Mouse (Mus musculus) hindbrain, embryonic 14.5 days (tissue): ENCODE data around the gene Clmn. TPM values are rescaled to one million over a fixed set of nuclear protein-coding genes. Genes with fewer than 3 reads are reported as not detected.
A peak's percentile ranks its signal among the peaks of the same experiment; 100 is the strongest.

Source experiments
- ATAC-seq: fragments of 200-750 bp; cut with Nextera tagmentation; 2 replicates; pipeline ENCODE4 v1.8.0; 2017; ENCODE audit warnings: moderate number of reproducible peaks, mild to moderate bottlenecking, moderate TSS enrichment, moderate library complexity; ENCODE audit not compliant: low FRiP score
- DNase-seq: peaks from one replicate; pipeline ENCODE4 v3.0.0-alpha.2; 2015; ENCODE audit warnings: low spot score
- H3K27ac ChIP-seq: fragments of 300-500 bp; sonication (generic); 2 replicates; pipeline ENCODE4 v1.5.1; 2014; ENCODE audit warnings: mild to moderate bottlenecking, moderate library complexity
- H3K27me3 ChIP-seq: fragments of 300-500 bp; sonication (generic); 2 replicates; pipeline ENCODE4 v1.6.1; 2014; ENCODE audit warnings: mild to moderate bottlenecking, low read length, mixed read lengths; ENCODE audit not compliant: control insufficient read depth, insufficient read depth
- H3K36me3 ChIP-seq: fragments of 300-500 bp; sonication (generic); replicated peaks from 2 replicates; pipeline ENCODE4 v1.6.1; 2014; ENCODE audit not compliant: control insufficient read depth, insufficient read depth
- H3K4me1 ChIP-seq: fragments of 300-500 bp; sonication (generic); replicated peaks from 2 replicates; pipeline ENCODE4 v1.6.1; 2014; ENCODE audit warnings: antibody characterized with exemption, low read length, mixed read lengths; ENCODE audit not compliant: control insufficient read depth, insufficient read depth
- H3K4me2 ChIP-seq: fragments of 300-500 bp; sonication (generic); replicated peaks from 2 replicates; pipeline ENCODE4 v1.6.1; 2014; ENCODE audit warnings: mild to moderate bottlenecking, moderate library complexity
- H3K4me3 ChIP-seq: fragments of 300-500 bp; sonication (generic); replicated peaks from 2 replicates; pipeline ENCODE4 v1.5.1; 2014; ENCODE audit warnings: mild to moderate bottlenecking, low read length
- H3K9ac ChIP-seq: fragments of 300-500 bp; sonication (generic); 2 replicates; pipeline ENCODE4 v1.6.1; 2014
- H3K9me3 ChIP-seq: fragments of 300-500 bp; sonication (generic); 2 replicates; pipeline ENCODE4 v1.6.1; 2016; ENCODE audit warnings: low read length; ENCODE audit not compliant: control insufficient read depth
- WGBS: fragments of 180-500 bp; shearing (Covaris S2); extraction: QIAGEN DNeasy Blood & Tissue Kit; methylation state at CpG from one replicate; pipeline ENCODE4 v1.1.7; 2014; 5-methylcytosine and 5-hydroxymethylcytosine counted together
- polyA plus RNA-seq: library from polyadenylated mRNA; unstranded; fragments of >200 nt; fragmentation: Nextera tagmentation; extraction: Ambion mirVana; gene quantifications from 2 replicates; pipeline ENCODE4 v1.2.1, GENCODE M21; 2014

Gene Clmn
- polyA plus RNA-seq, 1 experiment from 2014 or later = 1.7 TPM

DNA sequence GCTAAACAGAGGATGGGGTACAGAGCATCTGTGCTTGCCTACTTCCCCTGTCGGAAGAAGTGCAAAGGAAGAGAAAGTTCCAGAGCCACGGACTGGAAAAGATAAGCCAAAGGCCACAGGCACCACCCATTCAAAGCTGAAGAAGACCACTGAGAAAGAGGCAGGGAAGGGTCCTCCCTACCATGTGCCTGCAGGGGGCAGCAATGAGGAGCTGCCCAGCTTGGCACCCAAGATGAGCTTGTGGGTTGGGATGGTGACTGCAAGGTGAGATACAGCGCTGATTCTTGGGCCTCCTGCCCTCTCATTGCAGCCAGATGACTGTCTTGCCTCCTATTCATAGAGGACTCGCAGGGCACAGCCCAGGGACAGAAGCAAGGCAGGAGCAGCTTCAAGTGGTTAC is 97.7 kb downstream of the Clmn start:
- Histone ChIP-seq H3K4me1 (0 out of 2 replicates have a peak, but pooled peaks cover 7% of the 10 kb centered on the region), H3K9me3 (no peaks in the 10 kb centered on the region), H3K27me3 (no peaks in the 10 kb centered on the region), H3K9ac (no peak overlapping the region), H3K4me3 (no peak overlapping the region), H3K36me3 (0 out of 2 replicates have a peak, but pooled peaks cover 3% of the 10 kb centered on the region), H3K27ac (no peak overlapping the region), H3K4me2 (no peak overlapping the region)
- ATAC-seq = no peak
- 86% methylated on average over 4 of the region's 4 CpGs for WGBS
- DNase-seq = no peak

DNA sequence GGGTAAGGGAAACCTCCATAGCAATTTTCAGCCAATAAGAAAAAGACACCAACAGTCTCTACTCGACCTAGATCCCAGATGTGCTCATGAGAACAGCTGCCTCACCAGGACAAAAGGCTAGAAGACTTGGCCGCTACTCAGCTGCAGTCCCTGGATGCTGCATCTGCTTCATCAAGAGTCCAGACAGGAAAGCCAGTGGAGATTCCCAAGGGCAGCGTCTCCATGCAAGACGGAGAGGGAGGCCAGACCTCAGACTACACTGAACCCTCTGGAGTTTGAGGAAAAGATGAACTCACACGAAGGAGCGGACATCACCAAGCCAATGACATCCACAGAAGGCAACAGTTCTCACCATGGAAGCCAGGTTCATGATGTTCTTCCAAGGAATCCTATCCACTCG is 99.1 kb downstream of the Clmn start:
- H3K4me1 ChIP-seq = 0 out of 2 replicates have a peak, but pooled peaks cover 7% of the 10 kb centered on the region
- WGBS = 90% methylated on average over 7 of the region's 7 CpGs
- H3K27ac ChIP-seq = no peak overlapping the region
- no peak for DNase-seq
- no peak overlapping the region for H3K4me3 ChIP-seq
- no peak overlapping the region for H3K4me2 ChIP-seq
- no peaks in the 10 kb centered on the region for H3K36me3 ChIP-seq
- no peaks in the 10 kb centered on the region for H3K27me3 ChIP-seq
- H3K9ac ChIP-seq = no peak overlapping the region
- ATAC-seq = no peak
- H3K9me3 ChIP-seq = no peaks in the 10 kb centered on the region

DNA sequence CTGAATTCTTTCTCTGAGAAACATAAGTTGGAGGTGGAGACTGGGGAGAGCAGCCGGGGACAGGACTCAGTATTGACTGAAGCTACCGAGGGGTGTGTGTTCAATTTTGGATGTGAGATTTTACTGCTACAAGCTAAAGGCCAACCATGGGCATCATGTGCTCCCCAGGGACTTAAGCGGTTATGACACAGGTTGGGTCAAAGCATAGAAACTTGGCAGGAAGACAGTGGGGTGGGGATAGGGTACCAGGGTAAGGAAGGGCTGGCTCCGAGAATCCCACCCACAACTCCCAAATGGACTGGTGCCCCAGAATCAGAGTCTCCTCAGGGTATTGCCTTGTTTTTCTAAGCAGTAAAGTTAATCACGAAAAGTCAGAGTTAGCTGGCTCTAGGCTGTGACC is 99.8 kb downstream of the Clmn start:
- no peak for ATAC-seq
- Histone ChIP-seq H3K27me3 (no peaks in the 10 kb centered on the region), H3K4me2 (no peak overlapping the region), H3K4me1 (0 out of 2 replicates have a peak, but pooled peaks cover 7% of the 10 kb centered on the region), H3K27ac (no peak overlapping the region), H3K9me3 (no peaks in the 10 kb centered on the region), H3K36me3 (no peaks in the 10 kb centered on the region), H3K4me3 (no peak overlapping the region), H3K9ac (no peak overlapping the region)
- 89% methylated on average over 5 of the region's 5 CpGs for WGBS
- DNase-seq = no peak

DNA sequence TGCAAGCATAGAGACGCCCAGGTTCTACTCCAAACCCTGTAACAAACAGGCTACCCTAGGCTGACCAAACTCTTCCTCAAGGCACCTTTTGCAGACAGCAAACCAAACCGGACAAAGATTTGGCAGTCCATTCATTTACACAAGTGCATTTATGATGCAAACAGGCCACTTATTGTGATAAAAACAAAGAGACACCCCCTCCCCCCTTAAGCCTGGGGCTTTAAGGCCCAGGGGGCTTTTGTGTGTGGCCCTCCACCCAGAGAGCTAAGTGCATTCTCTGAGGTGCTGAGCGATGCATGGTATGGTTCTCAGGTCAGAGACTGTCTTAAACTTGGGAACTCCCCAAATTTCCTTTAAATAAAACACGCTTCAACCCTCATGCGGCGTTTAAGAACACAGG is 101.0 kb downstream of the Clmn start:
- no peak overlapping the region for H3K4me3 ChIP-seq
- H3K27me3 ChIP-seq = no peaks in the 10 kb centered on the region
- DNase-seq (no peak), ATAC-seq (no peak)
- H3K9me3 ChIP-seq = no peaks in the 10 kb centered on the region
- H3K4me1 ChIP-seq = 0 out of 2 replicates have a peak, but pooled peaks cover 2% of the 10 kb centered on the region
- no peaks in the 10 kb centered on the region for H3K36me3 ChIP-seq
- H3K27ac ChIP-seq = no peak overlapping the region
- H3K9ac ChIP-seq = no peak overlapping the region
- WGBS = 35% methylated on average over 6 of the region's 6 CpGs
- no peak overlapping the region for H3K4me2 ChIP-seq

DNA sequence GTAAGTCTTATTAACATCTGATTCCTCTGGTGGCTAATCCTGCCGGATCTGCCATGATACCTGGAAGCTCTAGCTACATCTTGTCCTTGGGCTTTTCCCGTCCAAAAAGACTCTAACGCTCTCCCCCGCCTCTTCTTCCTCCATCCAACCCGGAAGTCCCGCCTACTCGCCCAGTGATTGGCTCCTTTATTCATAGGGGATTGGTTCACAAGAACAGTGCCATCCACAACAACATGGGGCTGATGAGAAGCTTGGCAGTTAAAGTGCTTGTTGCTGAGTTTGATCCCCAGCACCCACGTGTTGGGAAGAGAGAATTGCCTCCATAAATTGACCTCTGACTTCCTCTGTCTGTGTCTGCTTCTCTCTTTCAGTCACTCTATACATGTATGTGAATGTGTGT is 103.5 kb downstream of the Clmn start:
- Histone ChIP-seq H3K4me2 (no peak overlapping the region), H3K9ac (no peak overlapping the region), H3K27me3 (no peaks in the 10 kb centered on the region), H3K36me3 (no peaks in the 10 kb centered on the region), H3K9me3 (no peaks in the 10 kb centered on the region), H3K27ac (no peak overlapping the region), H3K4me1 (0 out of 2 replicates have a peak, but pooled peaks cover 2% of the 10 kb centered on the region), H3K4me3 (no peak overlapping the region)
- no peak for ATAC-seq
- no peak for DNase-seq
- 90% methylated on average over 8 of the region's 8 CpGs for WGBS

DNA sequence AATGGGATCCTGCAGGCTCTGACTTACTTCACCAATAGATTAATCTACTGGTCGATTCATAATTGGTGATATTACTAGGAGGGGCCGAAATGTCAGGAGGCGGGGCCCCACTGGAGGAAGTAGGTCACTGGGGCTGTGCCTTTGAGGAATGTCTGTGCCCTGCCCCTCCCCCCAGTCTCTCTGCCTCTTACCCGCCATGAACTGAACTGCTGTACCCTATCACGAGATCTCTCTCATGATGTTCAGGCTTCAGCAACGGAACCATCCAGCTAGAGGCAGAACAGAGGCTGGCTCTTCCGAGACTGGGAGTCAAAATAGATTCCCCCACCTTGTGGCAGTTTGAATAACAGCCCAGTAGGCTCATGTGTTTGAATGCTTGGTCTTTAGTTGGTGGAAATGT is 106.8 kb downstream of the Clmn start:
- no peak overlapping the region for H3K9ac ChIP-seq
- ATAC-seq (no peak), DNase-seq (no peak)
- WGBS = 89% methylated on average over 7 of the region's 7 CpGs
- no peaks in the 10 kb centered on the region for H3K4me1 ChIP-seq
- no peaks in the 10 kb centered on the region for H3K27me3 ChIP-seq
- no peaks in the 10 kb centered on the region for H3K36me3 ChIP-seq
- no peak overlapping the region for H3K4me2 ChIP-seq
- H3K4me3 ChIP-seq = no peak overlapping the region
- H3K9me3 ChIP-seq = no peaks in the 10 kb centered on the region
- no peak overlapping the region for H3K27ac ChIP-seq

DNA sequence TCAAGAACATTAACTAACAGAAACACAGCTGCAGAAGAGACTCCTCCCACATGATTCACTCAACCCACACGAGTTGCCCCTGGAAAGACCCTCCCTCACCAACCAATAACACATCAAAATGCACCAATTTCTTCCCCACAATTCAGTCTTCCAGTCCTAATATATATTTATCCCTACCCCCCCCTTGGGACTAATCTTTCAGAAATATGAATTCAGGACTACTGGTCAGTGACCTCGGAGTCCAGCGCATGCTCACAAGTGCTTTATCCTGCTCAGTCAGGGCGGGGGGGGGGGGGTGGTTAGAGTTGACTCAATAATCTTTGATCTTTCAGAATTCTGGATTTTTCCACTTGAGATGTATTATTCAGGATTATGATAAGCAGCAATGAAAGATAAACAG is 111.2 kb downstream of the Clmn start:
- no peak overlapping the region for H3K4me2 ChIP-seq
- peaks cover 2% of the 10 kb centered on the region; the same call in 1 of the 2 replicates for H3K36me3 ChIP-seq
- H3K4me3 ChIP-seq = no peak overlapping the region
- no peaks in the 10 kb centered on the region for H3K27me3 ChIP-seq
- H3K9ac ChIP-seq = no peak overlapping the region
- 78% methylated on average over 4 of the region's 4 CpGs for WGBS
- DNase-seq = no peak
- H3K27ac ChIP-seq = no peak overlapping the region
- no peaks in the 10 kb centered on the region for H3K9me3 ChIP-seq
- peaks cover 29% of the 10 kb centered on the region for H3K4me1 ChIP-seq
- ATAC-seq = no peak

DNA sequence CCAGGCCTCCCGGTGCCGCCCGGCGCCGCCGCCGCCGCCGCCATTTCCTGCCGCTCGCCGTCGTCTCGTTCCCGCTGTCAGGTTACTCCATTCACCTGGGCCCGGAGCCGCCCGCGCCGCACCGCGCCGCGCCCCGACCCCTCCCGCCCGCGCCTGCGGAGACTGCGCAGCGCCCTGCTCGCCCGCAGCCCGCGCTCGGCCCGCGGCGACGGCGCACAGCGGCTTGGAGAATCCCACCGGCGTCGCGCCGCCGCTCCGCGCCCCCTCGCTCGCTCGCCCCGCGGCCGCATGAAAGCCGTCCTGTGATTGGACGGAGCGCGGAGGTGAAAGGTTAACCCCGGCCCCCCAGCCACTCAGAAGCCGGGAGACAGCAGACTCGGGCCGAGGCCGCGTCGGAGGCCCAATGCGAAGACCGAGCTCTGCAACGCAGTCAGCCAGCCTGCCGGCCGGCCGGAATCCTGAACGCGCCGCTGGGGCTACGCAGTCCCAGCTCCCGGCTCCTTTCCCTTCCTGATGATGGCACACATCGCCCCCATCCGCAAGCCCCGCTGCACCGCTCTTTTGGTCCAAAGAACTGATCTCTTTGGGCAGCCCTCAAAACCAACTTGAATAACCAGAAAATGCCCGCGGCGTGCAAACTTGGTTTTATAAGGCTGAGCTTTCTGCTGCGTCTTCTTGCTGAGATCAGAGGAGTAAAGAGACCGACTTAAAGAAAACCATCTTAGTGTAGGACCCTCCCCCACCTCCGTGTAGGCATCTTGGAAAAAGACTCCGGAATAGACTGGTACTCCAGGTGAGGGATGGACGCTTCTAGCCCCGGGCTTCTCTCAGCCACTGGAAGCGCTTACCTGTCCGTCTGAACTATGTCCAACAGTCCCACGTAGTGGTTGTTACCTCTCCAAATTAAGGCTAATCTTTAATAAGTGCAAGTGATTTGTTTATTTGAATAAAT is 112.8 kb downstream of the Clmn start, which contains the start of gene Dicer1:
Gene Dicer1, minus strand, starts transcription at position 139 of the 952 bp plus-strand sequence.
- Histone ChIP-seq H3K27ac (peak within 1 kb of the TSS; percentile 92), H3K9ac (peak within 1 kb of the TSS; percentile 97), H3K4me3 (peak within 1 kb of the TSS; percentile 88), H3K27me3 (no peaks in the 10 kb centered on the region), H3K36me3 (peaks cover 2% of the 10 kb centered on the region; the same call in 1 of the 2 replicates), H3K4me2 (peak within 1 kb of the TSS; percentile 95), H3K4me1 (peaks cover 33% of the 10 kb centered on the region), H3K9me3 (no peaks in the 10 kb centered on the region)
- ATAC-seq (peak; percentile 95), DNase-seq (peak; percentile 98)
- WGBS = under 1% methylated on average over 90 of the region's 94 CpGs

DNA sequence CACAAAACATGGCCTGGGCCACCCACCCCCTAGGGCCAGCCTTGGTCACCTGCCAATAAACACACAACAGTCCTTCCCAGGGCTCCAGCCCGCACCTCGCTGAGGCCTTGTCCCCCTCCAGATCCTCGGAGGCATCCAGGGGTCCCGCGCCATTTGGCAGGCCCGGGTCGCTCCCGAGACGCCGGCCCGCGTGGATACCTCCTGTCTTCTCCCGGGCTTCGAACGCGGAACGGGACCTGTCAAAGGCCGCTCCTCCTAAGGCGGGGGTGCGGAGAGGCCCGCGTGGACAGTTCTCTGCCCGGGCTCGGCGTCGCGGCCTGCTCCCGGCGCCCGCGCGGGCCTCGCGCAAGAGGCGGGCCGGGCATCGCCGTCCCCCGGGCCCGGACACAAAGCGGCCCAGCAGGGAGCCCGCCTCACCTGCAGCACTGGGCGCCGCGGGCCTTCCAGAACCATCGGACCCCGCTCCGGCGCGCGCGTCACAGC is 113.5 kb downstream of the Clmn start:
- Histone ChIP-seq H3K27ac (peak overlapping the region; percentile 92), H3K9me3 (no peaks in the 10 kb centered on the region), H3K4me3 (peak overlapping the region; percentile 88), H3K36me3 (peaks cover 2% of the 10 kb centered on the region; the same call in 1 of the 2 replicates), H3K4me2 (peak overlapping the region; percentile 95), H3K9ac (peak overlapping the region; percentile 97), H3K27me3 (no peaks in the 10 kb centered on the region), H3K4me1 (peaks cover 33% of the 10 kb centered on the region)
- no peak for DNase-seq
- 0% methylated on average over 33 of the region's 52 CpGs for WGBS
- no peak; the same call in 1 of the 2 replicates for ATAC-seq
